Mouse (Mus musculus): Measurements from ENCODE around the gene Arpp21. TPM values are rescaled to one million over a fixed set of nuclear protein-coding genes. Genes with fewer than 3 reads are reported as not detected.

The Arpp21 gene
- total and polyA plus RNA-seq, 2 experiments: 0.28 TPM; not detected in 1

GRCm38 (mm10) chr9:112174407-112175357 is 61.1 kb downstream of the Arpp21 start:
- WGBS: 37% methylated on average over 15 of the region's 15 CpGs
- TF ChIP-seq POLR2A (IDR thresholded peaks at IDR 0.05; ENCODE audit: extremely low read depth, insufficient read depth, low read length) (no peak), CTCF (IDR thresholded peaks at IDR 0.05; ENCODE audit: low read depth, low read length) (no peak)
- H3K9ac ChIP-seq (ENCODE audit: low read depth, low read length): no peak overlapping the region
- H3K79me2 ChIP-seq (ENCODE audit: control insufficient read depth, insufficient read depth, low read length): no peaks in the 10 kb centered on the region
- DNase-seq (ENCODE audit: extremely low read depth, low read depth, low spot score): peak; percentile 5
- no peaks in the 10 kb centered on the region for H3K36me3 ChIP-seq (ENCODE audit: control insufficient read depth, insufficient read depth, low read length)
- no peak overlapping the region for H3K27ac ChIP-seq (replicated peaks; ENCODE audit: insufficient read depth, low read depth, low read length)
- no peak overlapping the region for H3K4me3 ChIP-seq (ENCODE audit: insufficient read depth, low read depth, low read length)
- H3K4me1 ChIP-seq (ENCODE audit: control insufficient read depth, insufficient read depth, low read length): no peaks in the 10 kb centered on the region
- H3K27me3 ChIP-seq (ENCODE audit: control insufficient read depth, insufficient read depth, low read length): no peaks in the 10 kb centered on the region

GRCm38 (mm10) chr9:112173778-112174177 is 62.0 kb downstream of the Arpp21 start:
- no peak for TF ChIP-seq POLR2A (IDR thresholded peaks at IDR 0.05; ENCODE audit: extremely low read depth, insufficient read depth, low read length)
- TF ChIP-seq CTCF (IDR thresholded peaks at IDR 0.05; ENCODE audit: low read depth, low read length): no peak
- DNase-seq (ENCODE audit: extremely low read depth, low read depth, low spot score): no peak
- no peak overlapping the region for H3K4me3 ChIP-seq (ENCODE audit: insufficient read depth, low read depth, low read length)
- 75% methylated on average over 5 of the region's 5 CpGs for WGBS
- no peak overlapping the region for H3K27ac ChIP-seq (replicated peaks; ENCODE audit: insufficient read depth, low read depth, low read length)
- H3K4me1 ChIP-seq (ENCODE audit: control insufficient read depth, insufficient read depth, low read length): no peaks in the 10 kb centered on the region
- no peak overlapping the region for H3K9ac ChIP-seq (ENCODE audit: low read depth, low read length)
- no peaks in the 10 kb centered on the region for H3K79me2 ChIP-seq (ENCODE audit: control insufficient read depth, insufficient read depth, low read length)
- no peaks in the 10 kb centered on the region for H3K36me3 ChIP-seq (ENCODE audit: control insufficient read depth, insufficient read depth, low read length)
- H3K27me3 ChIP-seq (ENCODE audit: control insufficient read depth, insufficient read depth, low read length): no peaks in the 10 kb centered on the region

DNA sequence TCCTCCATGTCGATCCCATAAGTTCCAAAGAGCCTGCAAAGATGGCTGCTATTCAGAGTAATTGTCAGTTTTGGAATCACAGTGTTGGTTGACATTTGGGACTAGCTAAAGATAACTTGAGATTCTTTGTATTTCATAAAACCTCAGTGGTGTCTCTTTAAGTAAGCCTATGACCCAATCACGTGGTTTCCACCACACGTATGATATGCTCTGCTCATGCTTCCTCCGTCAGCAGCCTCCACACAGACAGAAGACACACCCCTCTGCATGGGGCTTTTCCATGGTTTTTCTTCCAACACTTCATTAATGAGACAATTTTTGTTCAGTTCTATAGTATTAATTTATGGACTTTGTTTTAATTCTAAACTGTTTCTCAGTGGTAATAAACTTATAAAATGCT is 71.1 kb downstream of the Arpp21 start:
- TF ChIP-seq CTCF (IDR thresholded peaks at IDR 0.05; ENCODE audit: low read depth, low read length): no peak
- TF ChIP-seq POLR2A (IDR thresholded peaks at IDR 0.05; ENCODE audit: extremely low read depth, insufficient read depth, low read length): no peak
- 77% methylated on average over 4 of the region's 4 CpGs for WGBS

DNA sequence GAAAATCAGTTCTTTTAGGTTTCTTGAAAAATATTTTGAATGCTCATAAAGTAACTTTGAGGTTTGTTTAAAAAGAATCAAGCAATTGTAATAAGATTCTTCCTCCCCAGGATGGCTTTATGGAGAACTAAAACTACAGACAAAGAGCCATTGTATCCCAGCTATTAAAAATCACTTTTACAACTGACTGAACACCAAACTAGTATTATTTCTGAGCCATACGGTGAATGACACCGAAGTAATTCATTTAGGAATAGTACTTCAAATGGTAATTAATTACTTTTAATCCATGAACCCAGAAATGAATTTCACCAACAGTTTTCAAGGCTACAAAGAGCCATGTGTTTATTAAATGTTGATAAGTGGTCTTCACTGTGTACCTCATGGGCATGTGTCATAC is 74.8 kb downstream of the Arpp21 start:
- TF ChIP-seq POLR2A (IDR thresholded peaks at IDR 0.05; ENCODE audit: extremely low read depth, insufficient read depth, low read length): no peak
- TF ChIP-seq CTCF (IDR thresholded peaks at IDR 0.05; ENCODE audit: low read depth, low read length): no peak
- H3K36me3 ChIP-seq (ENCODE audit: control insufficient read depth, insufficient read depth, low read length): no peaks in the 10 kb centered on the region
- H3K9ac ChIP-seq (ENCODE audit: low read depth, low read length): no peak overlapping the region
- H3K27me3 ChIP-seq (ENCODE audit: control insufficient read depth, insufficient read depth, low read length): 0 out of 2 replicates have a peak, but pooled peaks cover 2% of the 10 kb centered on the region
- no peak for DNase-seq (ENCODE audit: extremely low read depth, low read depth, low spot score)
- H3K27ac ChIP-seq (replicated peaks; ENCODE audit: insufficient read depth, low read depth, low read length): no peak overlapping the region
- no peak overlapping the region for H3K4me3 ChIP-seq (ENCODE audit: insufficient read depth, low read depth, low read length)
- 82% methylated on average over 2 of the region's 2 CpGs for WGBS
- no peaks in the 10 kb centered on the region for H3K79me2 ChIP-seq (ENCODE audit: control insufficient read depth, insufficient read depth, low read length)
- H3K4me1 ChIP-seq (ENCODE audit: control insufficient read depth, insufficient read depth, low read length): no peaks in the 10 kb centered on the region

More for the DNA sequence above, 71.1 kb downstream of the Arpp21 start:
- no peaks in the 10 kb centered on the region for H3K36me3 ChIP-seq (ENCODE audit: control insufficient read depth, insufficient read depth, low read length)
- no peak for DNase-seq (ENCODE audit: extremely low read depth, low read depth, low spot score)
- H3K4me3 ChIP-seq (ENCODE audit: insufficient read depth, low read depth, low read length): no peak overlapping the region
- no peaks in the 10 kb centered on the region for H3K27me3 ChIP-seq (ENCODE audit: control insufficient read depth, insufficient read depth, low read length)
- H3K4me1 ChIP-seq (ENCODE audit: control insufficient read depth, insufficient read depth, low read length): no peaks in the 10 kb centered on the region
- H3K27ac ChIP-seq (replicated peaks; ENCODE audit: insufficient read depth, low read depth, low read length): no peak overlapping the region
- no peak overlapping the region for H3K9ac ChIP-seq (ENCODE audit: low read depth, low read length)
- H3K79me2 ChIP-seq (ENCODE audit: control insufficient read depth, insufficient read depth, low read length): no peaks in the 10 kb centered on the region

DNA sequence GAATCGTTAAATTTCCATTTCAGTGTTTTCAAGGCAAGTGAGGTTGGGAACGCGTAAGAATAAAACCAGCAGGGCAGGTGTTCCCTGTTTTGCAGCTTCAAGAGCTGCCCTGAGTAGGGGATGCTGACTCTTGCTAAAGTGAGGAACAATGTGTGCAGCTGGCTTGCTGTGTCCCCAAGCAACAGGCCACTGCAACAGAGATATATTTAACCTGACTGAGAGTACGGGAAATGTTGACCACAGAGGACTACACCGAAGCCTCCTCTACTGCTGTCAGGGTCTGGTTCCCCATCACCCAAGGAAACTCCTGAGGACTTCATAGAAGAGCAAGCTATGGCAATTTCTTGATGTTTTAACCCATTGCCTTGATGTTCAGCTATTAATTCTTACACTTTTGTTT is 81.8 kb downstream of the Arpp21 start:
- H3K79me2 ChIP-seq (ENCODE audit: control insufficient read depth, insufficient read depth, low read length): no peaks in the 10 kb centered on the region
- no peak for TF ChIP-seq POLR2A (IDR thresholded peaks at IDR 0.05; ENCODE audit: extremely low read depth, insufficient read depth, low read length)
- TF ChIP-seq CTCF (IDR thresholded peaks at IDR 0.05; ENCODE audit: low read depth, low read length): no peak
- no peak for DNase-seq (ENCODE audit: extremely low read depth, low read depth, low spot score)
- no peak overlapping the region for H3K27ac ChIP-seq (replicated peaks; ENCODE audit: insufficient read depth, low read depth, low read length)
- 0 out of 2 replicates have a peak, but pooled peaks cover 2% of the 10 kb centered on the region for H3K27me3 ChIP-seq (ENCODE audit: control insufficient read depth, insufficient read depth, low read length)
- H3K4me1 ChIP-seq (ENCODE audit: control insufficient read depth, insufficient read depth, low read length): no peaks in the 10 kb centered on the region
- H3K36me3 ChIP-seq (ENCODE audit: control insufficient read depth, insufficient read depth, low read length): no peaks in the 10 kb centered on the region
- 82% methylated on average over 5 of the region's 5 CpGs for WGBS
- H3K9ac ChIP-seq (ENCODE audit: low read depth, low read length): no peak overlapping the region
- H3K4me3 ChIP-seq (ENCODE audit: insufficient read depth, low read depth, low read length): no peak overlapping the region

GRCm38 (mm10) chr9:112152762-112153161 is 83.0 kb downstream of the Arpp21 start:
- no peak for TF ChIP-seq POLR2A (IDR thresholded peaks at IDR 0.05; ENCODE audit: extremely low read depth, insufficient read depth, low read length)
- TF ChIP-seq CTCF (IDR thresholded peaks at IDR 0.05; ENCODE audit: low read depth, low read length): no peak
- Histone ChIP-seq H3K4me1 (ENCODE audit: control insufficient read depth, insufficient read depth, low read length) (no peaks in the 10 kb centered on the region), H3K79me2 (ENCODE audit: control insufficient read depth, insufficient read depth, low read length) (no peaks in the 10 kb centered on the region), H3K27ac (replicated peaks; ENCODE audit: insufficient read depth, low read depth, low read length) (no peak overlapping the region), H3K27me3 (ENCODE audit: control insufficient read depth, insufficient read depth, low read length) (0 out of 2 replicates have a peak, but pooled peaks cover 2% of the 10 kb centered on the region), H3K36me3 (ENCODE audit: control insufficient read depth, insufficient read depth, low read length) (no peaks in the 10 kb centered on the region), H3K4me3 (ENCODE audit: insufficient read depth, low read depth, low read length) (no peak overlapping the region), H3K9ac (ENCODE audit: low read depth, low read length) (no peak overlapping the region)
- no peak for DNase-seq (ENCODE audit: extremely low read depth, low read depth, low spot score)
- WGBS: 93% methylated on average over 2 of the region's 2 CpGs

Measured in liver, adult 2 months (tissue).